Mouse (Mus musculus) intestine, postnatal 0 days (tissue): ENCODE measurements around the gene Psenen. TPM values are rescaled to one million over a fixed set of nuclear protein-coding genes. Genes with fewer than 3 reads are reported as not detected.

Experiments used
- ATAC-seq: fragments of 200-750 bp; cut with Nextera tagmentation; 2 replicates; pipeline ENCODE4 v1.8.0; 2017; ENCODE audit warnings: mild to moderate bottlenecking, moderate TSS enrichment, moderate library complexity
- H3K27ac ChIP-seq: fragments of 300-500 bp; sonication (generic); 2 replicates; pipeline ENCODE4 v1.5.1; 2014; ENCODE audit warnings: mild to moderate bottlenecking, low read depth, low read length, moderate library complexity
- H3K27me3 ChIP-seq: fragments of 300-500 bp; sonication (generic); replicated peaks from 2 replicates; pipeline ENCODE4 v1.6.1; 2014; ENCODE audit warnings: low read length, mixed read lengths; ENCODE audit not compliant: control insufficient read depth, insufficient read depth
- H3K36me3 ChIP-seq: fragments of 300-500 bp; sonication (generic); 2 replicates; pipeline ENCODE4 v1.6.1; 2014; ENCODE audit warnings: mild to moderate bottlenecking, moderate library complexity; ENCODE audit not compliant: control insufficient read depth, insufficient read depth
- H3K4me1 ChIP-seq: fragments of 300-500 bp; sonication (generic); replicated peaks from 2 replicates; pipeline ENCODE4 v1.6.1; 2014; ENCODE audit warnings: antibody characterized with exemption, low read length, mixed read lengths; ENCODE audit not compliant: control insufficient read depth, insufficient read depth
- H3K4me2 ChIP-seq: fragments of 300-500 bp; sonication (generic); replicated peaks from 2 replicates; pipeline ENCODE4 v1.6.1; 2014; ENCODE audit warnings: low read depth, mild to moderate bottlenecking, moderate library complexity
- H3K4me3 ChIP-seq: fragments of 300-500 bp; sonication (generic); 2 replicates; pipeline ENCODE4 v1.5.1; 2014; ENCODE audit warnings: low read depth, low read length
- H3K9ac ChIP-seq: fragments of 300-500 bp; sonication (generic); 2 replicates; pipeline ENCODE4 v1.6.1; 2014; ENCODE audit warnings: mild to moderate bottlenecking, low read depth, low read length
- H3K9me3 ChIP-seq: fragments of 300-500 bp; sonication (generic); 2 replicates; pipeline ENCODE4 v1.6.1; 2016; ENCODE audit warnings: mixed run types; ENCODE audit not compliant: control insufficient read depth
- CTCF ChIP-seq: sonication (generic); IDR thresholded peaks from 2 replicates; pipeline ENCODE4 v1.5.1; 2016; ENCODE audit warnings: low read depth, mild to moderate bottlenecking, control low read depth, antibody characterized with exemption, moderate library complexity
- WGBS: fragments of 180-500 bp; shearing (Covaris S2); extraction: QIAGEN DNeasy Blood & Tissue Kit; methylation state at CpG from one replicate; pipeline ENCODE4 v1.1.7; 2014; 5-methylcytosine and 5-hydroxymethylcytosine counted together
- polyA plus RNA-seq: library from polyadenylated mRNA; unstranded; fragments of >200 nt; fragmentation: Nextera tagmentation; extraction: Ambion mirVana; gene quantifications from 2 replicates; pipeline ENCODE4 v1.2.1, GENCODE M21; 2015

The Psenen gene
- polyA plus RNA-seq, 1 experiment from 2014 or later, result 247 TPM

DNA sequence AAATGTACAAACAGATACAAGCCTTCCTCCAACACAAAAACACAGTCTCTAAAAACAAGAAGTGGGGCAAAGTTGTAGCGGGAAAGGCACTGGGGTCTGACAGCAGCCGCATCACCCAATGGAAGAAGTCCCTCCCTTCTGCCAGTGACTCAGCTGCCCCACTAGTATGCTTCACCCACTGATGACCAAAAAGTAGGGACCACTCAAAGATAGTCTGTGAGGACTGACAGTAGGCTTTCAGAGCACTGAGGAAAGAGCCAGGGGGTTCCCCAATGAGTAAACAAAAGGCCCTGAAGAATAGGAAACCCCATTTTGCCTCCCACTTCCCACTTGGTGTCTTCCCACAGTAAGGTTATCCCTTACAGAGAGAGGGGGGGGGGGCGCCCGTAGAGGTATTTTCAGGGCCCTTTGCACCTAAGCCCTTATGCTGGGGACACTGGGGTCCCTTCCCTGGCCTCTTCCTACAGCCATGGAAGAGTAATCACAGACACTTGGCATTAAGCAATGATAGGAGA lies 31.1 kb upstream of the Psenen start:
- H3K4me3 ChIP-seq, result no peak overlapping the region
- no peak overlapping the region for H3K9ac ChIP-seq
- no peak overlapping the region for H3K27ac ChIP-seq
- H3K36me3 ChIP-seq, result no peaks in the 10 kb centered on the region
- no peaks in the 10 kb centered on the region for H3K9me3 ChIP-seq
- no peaks in the 10 kb centered on the region for H3K27me3 ChIP-seq
- no peak for TF ChIP-seq CTCF
- no peaks in the 10 kb centered on the region for H3K4me1 ChIP-seq
- ATAC-seq, result no peak
- WGBS, result 72% methylated on average over 4 of the region's 4 CpGs
- H3K4me2 ChIP-seq, result no peak overlapping the region

DNA sequence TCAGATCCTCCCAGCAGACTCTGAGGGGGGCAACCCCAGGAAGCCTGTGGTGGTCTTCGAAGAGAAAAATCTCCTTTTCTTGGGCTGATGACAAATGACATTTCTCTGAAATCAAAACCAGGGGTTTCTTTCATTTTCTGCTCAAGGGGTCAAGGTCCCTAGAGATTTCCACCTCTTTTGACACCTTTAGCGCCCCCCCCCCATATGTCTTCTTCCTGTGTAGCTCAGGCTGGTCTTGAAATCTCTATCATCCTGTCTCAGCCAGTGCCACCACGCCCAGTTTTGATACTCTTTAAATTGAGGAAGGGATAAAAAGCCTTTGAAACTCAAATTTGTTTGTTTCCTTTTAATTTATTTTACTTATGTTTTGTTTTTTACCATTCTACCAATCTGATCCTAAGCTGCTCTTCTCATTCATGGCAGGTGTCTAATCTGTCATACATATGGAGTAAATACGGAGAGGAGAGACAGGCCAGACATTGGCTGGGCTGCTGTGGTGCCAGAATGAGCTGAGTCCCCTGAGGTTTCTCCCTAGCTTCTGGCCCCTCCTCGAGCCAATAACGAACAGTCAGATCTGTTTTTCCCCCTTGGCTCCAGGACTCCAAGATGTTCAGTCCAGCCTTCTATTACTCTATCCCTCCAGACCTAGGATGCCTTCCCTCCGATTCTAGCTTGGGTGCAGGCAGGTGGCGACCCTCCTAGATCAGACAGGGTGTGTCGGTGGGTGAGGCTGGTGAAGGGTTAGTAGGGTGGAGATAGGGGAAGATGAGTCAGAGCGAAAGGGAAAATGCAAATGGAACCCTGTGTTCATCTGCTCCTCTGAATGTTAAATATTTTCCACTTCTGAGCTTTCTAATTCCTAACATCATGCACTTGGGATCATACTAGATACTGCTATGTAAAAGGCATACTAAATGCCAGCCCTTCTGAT lies 30.4 kb upstream of the Psenen start:
- H3K36me3 ChIP-seq, result no peaks in the 10 kb centered on the region
- H3K4me2 ChIP-seq, result no peak overlapping the region
- H3K27ac ChIP-seq, result no peak overlapping the region
- no peak for TF ChIP-seq CTCF
- no peak overlapping the region for H3K4me3 ChIP-seq
- H3K27me3 ChIP-seq, result no peaks in the 10 kb centered on the region
- H3K4me1 ChIP-seq, result no peaks in the 10 kb centered on the region
- ATAC-seq, result no peak
- no peak overlapping the region for H3K9ac ChIP-seq
- WGBS, result 63% methylated on average over 10 of the region's 10 CpGs
- H3K9me3 ChIP-seq, result no peaks in the 10 kb centered on the region

DNA sequence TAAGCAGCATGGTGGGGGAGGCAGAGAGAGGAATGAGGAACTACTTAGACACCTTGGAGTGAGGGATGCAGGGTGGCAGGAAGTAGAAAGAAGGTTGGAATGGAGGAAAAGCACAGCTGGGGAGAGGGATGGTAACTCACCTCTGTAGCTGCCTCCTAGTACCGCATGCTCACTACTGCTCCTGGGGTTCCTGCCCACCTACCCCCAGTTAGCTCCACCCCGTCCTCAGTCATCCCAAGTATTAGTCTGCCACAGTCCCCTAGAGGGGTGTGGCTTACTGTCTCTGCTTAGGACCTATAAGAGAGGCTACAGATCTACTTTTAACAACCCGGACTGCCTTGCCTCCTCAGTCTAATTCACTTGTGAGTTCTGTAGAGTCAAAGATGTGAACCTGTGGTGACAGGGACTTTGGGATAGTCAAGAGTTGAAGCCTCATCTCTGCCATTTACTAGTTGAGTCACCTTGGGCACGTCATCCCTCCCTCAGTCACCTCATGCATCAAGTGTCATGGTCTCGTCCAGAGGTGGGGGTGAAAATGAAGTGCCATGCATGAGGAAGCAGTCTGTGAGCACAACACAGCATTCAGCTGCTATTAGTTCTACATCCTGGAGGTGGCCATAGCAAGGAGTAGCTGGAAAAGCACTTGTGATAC lies 29.5 kb upstream of the Psenen start:
- Histone ChIP-seq H3K4me2 (no peak overlapping the region), H3K9ac (no peak overlapping the region), H3K27ac (no peak overlapping the region), H3K27me3 (no peaks in the 10 kb centered on the region), H3K36me3 (no peaks in the 10 kb centered on the region), H3K4me3 (no peak overlapping the region), H3K4me1 (no peaks in the 10 kb centered on the region), H3K9me3 (no peaks in the 10 kb centered on the region)
- ATAC-seq, result no peak
- 58% methylated on average over 5 of the region's 5 CpGs for WGBS
- no peak for TF ChIP-seq CTCF

DNA sequence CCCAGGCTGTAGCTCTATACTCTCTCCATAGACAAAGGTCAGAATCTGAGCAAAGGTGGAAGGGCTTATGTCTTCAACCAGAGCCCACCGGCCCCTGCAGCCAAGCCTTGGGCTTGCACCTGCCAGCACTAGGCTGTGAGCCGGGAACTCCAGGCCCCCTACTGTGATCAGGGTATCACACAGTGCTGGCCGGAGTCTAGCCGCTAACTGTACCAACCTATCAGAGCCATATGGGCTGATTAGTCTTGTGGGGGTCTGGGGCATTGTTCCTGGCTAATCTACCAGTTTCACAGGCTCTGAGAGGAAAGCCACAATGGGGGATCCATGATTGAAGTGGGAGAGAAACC lies 28.2 kb upstream of the Psenen start:
- Histone ChIP-seq H3K27me3 (no peaks in the 10 kb centered on the region), H3K36me3 (peaks cover 2% of the 10 kb centered on the region; the same call in 1 of the 2 replicates), H3K27ac (no peak overlapping the region), H3K4me1 (no peaks in the 10 kb centered on the region), H3K4me2 (no peak overlapping the region), H3K4me3 (no peak overlapping the region), H3K9me3 (no peaks in the 10 kb centered on the region), H3K9ac (no peak overlapping the region)
- 75% methylated on average over 4 of the region's 4 CpGs for WGBS
- no peak for TF ChIP-seq CTCF
- ATAC-seq, result no peak

DNA sequence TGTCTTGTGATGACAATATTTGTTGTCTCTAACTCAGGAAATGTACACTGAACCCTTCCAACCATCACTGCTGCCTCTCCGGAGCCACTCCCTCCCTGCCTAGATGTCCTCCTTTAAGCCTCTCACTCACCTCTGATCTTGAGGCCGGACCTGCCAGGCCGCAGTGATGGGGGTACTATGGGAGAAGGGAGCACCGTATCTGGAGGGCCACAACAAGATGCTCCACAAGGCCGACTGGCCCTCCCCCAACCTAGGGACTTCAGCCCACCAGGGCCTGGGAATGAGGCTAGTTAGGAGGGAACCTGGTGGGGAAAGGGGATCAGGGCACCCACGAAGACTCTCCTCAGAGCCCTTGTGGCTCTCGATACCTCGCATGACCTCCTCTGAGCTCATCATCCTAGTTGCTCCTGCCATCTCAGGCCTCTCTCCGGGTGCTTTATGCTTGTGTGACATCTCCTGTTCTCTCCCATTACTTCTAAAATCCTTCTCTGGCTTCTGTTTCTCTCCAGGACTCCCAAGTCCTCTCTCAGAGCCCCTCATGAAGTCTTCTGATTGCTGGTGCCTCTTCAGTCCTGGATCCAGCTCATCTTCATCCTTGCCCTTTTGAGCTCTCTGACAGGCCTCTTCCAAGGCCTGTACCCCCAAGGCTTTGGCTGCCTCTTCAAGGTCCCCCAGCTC lies 27.6 kb upstream of the Psenen start:
- H3K9me3 ChIP-seq, result no peaks in the 10 kb centered on the region
- no peaks in the 10 kb centered on the region for H3K4me1 ChIP-seq
- H3K4me3 ChIP-seq, result no peak overlapping the region
- H3K27me3 ChIP-seq, result no peaks in the 10 kb centered on the region
- no peak overlapping the region for H3K27ac ChIP-seq
- H3K9ac ChIP-seq, result no peak overlapping the region
- WGBS, result 82% methylated on average over 9 of the region's 9 CpGs
- peak overlapping the region; percentile 67; the same call in 1 of the 2 replicates for H3K4me2 ChIP-seq
- H3K36me3 ChIP-seq, result peaks cover 7% of the 10 kb centered on the region
- TF ChIP-seq CTCF, result no peak
- no peak for ATAC-seq
